Mouse (Mus musculus) thymus, postnatal 4 days (tissue): ENCODE results near the gene Ubr1.
"Not testable (repeated sequence)": the region's sequence is repeated elsewhere in the genome, so short reads cannot be mapped to it uniquely, and the experiment has no call there.

ENCODE experiments used
- DNase-seq: peaks from one replicate; pipeline ENCODE4 v3.0.0; 2021

The Ubr1 gene

GRCm38 (mm10) chr2:120970559-120971080, at the start of gene Ubr1:
TSS of gene Ubr1 (minus strand) at chr2:120970715.
- DNase-seq, result peak; percentile 88

- DNase-seq, result no peak
These were observed 46.6 kb upstream of the Ubr1 start for GRCm38 (mm10) chr2:121017151-121017550.

DNA sequence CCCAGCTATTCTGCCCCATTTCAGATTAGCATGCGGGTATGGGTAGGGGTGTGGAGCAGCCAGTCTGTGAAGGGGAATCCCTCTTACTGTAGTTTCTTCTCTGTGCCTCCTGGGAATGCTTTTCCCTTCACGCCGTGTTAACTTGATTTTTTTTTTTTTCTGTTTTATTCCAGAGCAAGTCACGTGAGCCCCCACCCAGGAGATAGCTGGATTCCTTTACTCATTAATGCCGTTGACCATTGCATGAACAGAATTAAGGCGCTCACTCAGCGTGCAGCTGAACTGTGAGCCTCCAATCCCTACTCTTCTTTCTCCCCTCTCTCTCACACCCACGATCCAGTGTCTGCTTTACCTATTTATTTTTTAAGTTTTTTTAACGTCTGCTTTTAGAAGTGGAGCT, 45.7 kb upstream of the Ubr1 start:
- DNase-seq, result no peak

GRCm38 (mm10) chr2:121015507-121015906, 45.0 kb upstream of the Ubr1 start:
- no peak for DNase-seq

DNA sequence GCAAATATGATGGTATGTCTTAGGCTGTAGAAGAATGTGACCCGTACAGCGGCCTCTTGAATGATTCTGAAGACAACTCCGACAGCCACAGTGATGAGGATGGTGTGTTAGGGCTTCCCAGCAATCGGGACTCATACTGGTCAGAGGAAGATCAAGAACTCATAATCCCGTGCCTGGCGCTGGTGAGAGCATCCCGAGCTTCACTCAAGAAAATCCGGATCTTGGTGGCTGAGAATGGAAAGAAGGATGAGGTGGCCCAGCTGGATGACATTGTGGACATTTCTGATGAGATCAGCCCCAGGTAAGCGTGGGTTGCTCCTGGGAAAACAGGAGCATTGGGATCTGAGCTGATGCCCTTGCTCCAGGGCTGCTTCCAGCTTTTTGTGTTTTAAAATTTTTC, 42.2 kb upstream of the Ubr1 start:
- no peak for DNase-seq

GRCm38 (mm10) chr2:121009071-121009677, 38.7 kb upstream of the Ubr1 start:
- DNase-seq, result no peak

DNA sequence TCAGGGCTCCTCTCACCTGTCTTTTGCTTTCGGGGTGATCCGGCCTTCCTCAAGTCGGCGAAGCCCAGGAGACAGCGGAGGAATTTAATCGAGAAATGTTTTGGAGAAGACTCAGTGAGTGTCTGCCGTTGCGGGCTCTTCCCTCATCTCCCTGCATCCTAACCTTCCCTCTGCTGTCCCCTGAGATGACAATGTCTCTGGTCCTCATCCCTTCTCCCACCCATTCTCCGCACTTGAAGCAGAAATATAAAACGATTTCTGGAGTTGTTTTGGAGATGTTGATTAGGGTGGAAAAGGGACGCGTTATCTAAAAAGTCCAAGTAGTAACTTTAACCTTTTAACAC, 38.1 kb upstream of the Ubr1 start:
- no peak for DNase-seq

DNA sequence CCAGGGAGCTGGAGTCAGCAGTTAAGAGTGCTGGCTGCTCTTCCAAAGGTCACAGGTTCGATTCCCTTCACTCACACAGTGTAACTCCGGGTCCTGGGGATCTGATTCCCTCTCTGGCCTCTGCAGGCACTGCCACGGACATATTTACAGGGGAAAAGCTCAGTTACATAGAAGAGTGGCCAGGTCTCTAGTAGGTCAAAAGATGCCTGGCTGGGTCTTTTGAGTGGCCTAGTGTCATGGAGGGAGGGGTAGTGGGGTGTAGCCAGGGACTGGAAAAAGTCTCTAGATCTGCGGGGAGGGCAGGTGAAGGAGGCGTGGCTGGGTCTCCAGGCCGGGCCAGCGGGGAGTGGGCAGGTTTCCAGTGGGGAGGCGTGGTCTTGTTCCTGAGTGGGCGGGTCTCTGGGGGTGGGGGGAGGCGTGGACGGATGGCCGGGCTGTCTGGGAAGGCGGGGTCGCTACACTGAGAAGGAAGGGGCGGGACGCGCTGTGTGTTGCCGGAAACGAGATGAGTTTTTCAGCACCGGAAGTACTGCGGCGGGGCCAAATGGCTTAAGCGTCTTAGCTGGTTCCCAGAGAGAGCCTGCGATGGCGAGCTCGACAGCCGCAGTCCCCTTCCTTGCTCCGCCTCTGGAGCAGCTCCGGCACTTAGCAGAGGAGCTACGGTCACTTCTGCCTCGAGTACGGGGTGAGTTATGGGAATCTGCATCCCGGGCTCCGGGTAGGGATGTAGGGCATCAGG, 37.6 kb upstream of the Ubr1 start, which contains the start of gene Ccndbp1:
Ccndbp1 (plus strand) TSS at position 479 of the 739 bp plus-strand sequence.
- peak; percentile 91 for DNase-seq

DNA sequence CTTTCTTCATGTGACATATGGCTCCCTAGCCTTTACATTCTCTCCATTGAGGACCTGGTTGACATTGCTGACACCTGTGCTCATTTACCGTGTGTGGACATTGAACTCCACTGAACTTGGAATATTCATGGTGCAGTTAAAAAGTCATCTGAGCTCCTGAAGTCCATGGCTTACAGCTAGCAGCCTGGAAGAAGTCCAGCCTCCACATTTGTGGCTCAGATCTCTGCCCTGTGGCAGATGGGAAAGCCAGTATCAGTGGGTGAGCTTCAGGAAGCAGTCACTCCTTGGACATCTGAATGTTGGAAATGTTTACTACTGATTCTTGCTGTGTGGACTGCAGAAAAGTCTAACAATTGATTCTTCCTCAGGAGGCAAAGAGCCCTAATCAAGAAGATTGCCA, 36.5 kb upstream of the Ubr1 start:
- DNase-seq, result no peak

- DNase-seq, result no peak
These were observed 33.7 kb upstream of the Ubr1 start for GRCm38 (mm10) chr2:121004018-121004811.

DNA sequence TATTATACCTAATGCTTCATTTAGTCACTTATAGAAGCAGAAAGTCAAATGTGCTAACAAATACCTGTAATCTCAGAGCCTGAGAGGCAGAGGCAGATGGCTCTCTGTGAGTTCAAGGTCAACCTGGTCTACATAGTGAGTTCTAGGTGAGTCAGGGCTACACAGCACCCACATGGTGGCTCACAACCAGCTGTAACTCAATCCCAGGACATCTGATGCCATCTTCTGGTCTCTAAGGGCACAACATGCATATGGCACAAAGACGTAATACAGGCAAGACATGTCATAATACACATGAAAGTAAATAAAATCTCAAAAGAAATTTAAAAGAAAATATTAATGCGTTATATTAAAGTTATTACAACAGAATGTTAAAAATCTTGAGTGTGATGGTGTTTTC, 33.1 kb upstream of the Ubr1 start:
- DNase-seq, result no peak

GRCm38 (mm10) chr2:120998863-120999262, 28.3 kb upstream of the Ubr1 start:
- DNase-seq, result no peak

DNA sequence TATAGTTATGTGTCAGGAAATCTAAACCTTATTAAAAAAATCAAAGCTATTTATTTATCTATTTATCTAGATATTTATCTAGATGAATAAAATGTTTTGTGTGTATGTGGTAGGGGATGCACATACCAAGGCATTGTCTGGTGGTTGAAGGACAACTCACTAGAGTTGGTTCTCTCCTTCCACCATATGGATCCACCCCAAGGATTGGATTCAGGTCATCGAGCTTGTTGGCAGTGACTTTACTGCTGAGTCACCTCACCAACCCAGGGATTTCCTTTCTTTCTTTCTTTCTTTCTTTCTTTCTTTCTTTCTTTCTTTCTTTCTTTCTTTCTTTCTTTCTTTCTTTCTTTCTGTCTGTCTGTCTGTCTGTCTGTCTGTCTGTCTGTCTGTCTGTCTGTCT, 26.1 kb upstream of the Ubr1 start:
- DNase-seq, result not testable (repeated sequence)

- no peak for DNase-seq
These were observed 20.7 kb upstream of the Ubr1 start for GRCm38 (mm10) chr2:120991196-120991595.

GRCm38 (mm10) chr2:120985241-120985640, 14.7 kb upstream of the Ubr1 start:
- DNase-seq, result peak; percentile 37

DNA sequence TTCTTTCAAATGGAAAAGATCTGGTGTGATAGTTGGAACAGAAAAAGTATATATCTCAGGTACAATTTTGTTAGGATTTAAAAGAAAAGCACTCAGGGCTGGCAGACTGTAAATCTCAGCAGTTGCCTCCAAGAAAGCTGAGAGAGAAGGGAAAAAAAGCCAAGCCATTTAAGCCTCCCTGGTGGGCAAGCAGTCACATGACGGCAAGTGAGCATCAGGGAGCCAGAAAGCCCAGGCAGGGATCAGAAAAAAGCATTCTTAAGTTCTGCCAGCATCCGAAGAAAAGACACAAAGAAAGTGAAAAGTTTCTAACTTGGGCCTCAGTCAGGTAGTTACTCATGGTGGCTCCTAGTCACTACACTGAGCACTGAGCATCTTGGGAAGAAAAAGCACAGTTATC, 13.1 kb upstream of the Ubr1 start:
- no peak for DNase-seq

GRCm38 (mm10) chr2:120980861-120981260, 10.3 kb upstream of the Ubr1 start:
- DNase-seq, result no peak

GRCm38 (mm10) chr2:120979819-120980218, 9.3 kb upstream of the Ubr1 start:
- DNase-seq, result no peak

DNA sequence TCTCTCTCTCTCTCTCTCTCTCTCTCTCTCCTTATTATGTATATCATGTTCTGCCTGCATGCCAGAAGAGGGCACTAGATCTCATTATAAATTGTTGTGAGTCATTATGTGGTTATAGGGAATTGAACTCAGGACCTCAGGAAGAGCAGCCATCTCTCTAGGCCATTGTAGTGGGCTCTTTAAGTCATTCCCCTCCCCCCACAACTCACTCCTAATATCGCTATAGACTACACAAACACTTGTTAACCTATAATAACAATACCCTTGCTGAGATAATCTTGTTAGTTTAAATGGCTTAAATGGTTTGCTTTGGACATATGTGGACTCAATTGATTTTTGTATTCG, 8.2 kb upstream of the Ubr1 start:
- no peak for DNase-seq

DNA sequence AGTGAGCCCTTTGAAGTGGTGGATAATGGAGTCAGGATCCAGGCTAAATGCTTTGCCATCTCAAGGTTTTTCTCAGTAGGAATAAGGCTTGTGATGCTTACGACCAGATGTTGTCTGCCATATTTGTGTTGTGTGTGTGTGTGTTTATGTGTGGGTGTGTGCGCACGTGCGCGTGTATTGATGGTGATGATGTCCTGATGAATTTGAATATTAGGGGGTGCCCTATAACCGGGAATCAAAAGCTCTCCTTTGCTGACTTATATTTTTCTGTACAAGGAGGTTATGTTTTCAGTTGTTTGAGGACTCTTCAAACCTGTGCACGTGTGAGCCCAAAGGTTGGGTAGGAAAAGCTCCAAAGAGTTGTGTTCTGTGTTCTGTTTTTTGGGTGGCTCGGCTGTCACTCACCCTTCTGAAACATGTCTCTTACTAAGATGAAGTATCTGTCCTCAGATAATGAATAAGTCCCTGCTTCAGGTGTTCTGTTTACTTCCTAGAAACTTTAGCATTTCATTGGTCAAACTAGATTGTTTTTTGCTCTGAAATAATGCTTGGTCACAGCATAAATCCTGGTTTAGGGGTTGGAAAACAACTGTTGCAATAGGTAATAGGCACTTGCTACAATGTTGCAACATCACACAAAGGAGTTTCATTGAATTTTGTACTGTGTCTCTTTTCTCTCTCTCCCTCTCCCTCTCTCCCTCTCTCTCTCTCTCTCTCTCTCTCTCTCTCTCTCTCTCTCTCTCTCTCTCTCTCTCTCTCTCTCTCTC, 7.6 kb upstream of the Ubr1 start:
- no peak for DNase-seq

GRCm38 (mm10) chr2:120976990-120977925, 6.7 kb upstream of the Ubr1 start, which contains the start of gene Tmem62:
TSS of gene Tmem62 (plus strand) at chr2:120977017.
- peak; percentile 88 for DNase-seq

DNA sequence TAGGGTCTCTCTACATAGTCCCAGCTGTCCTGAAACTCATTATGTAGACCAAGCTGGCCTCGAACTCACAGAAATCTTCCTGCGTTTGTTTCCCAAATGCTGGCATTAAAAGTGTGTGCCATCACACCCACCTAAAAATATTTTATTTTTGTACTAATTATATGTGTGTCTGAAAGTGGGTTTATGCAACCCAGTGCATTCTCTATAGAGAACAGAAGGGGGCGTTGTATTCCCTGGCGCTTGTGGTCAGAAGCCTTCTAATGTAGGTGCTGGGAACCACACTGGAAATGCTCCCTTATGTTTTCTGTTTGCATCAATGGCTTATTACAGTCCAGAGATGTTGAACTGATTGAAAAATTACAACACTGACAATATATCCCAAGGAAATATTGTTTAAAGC, 5.8 kb upstream of the Ubr1 start:
- peak; percentile 9 for DNase-seq
